Mouse (Mus musculus) forebrain, embryonic 12.5 days (tissue): Measurements from ENCODE around the gene Thrsp. TPM values are rescaled to one million over a fixed set of nuclear protein-coding genes. Genes with fewer than 3 reads are reported as not detected.

Experiments
- ATAC-seq: fragments of 200-750 bp; cut with Nextera tagmentation; 2 replicates; pipeline ENCODE4 v1.8.0; 2017; ENCODE audit warnings: moderate TSS enrichment; ENCODE audit not compliant: low FRiP score
- H3K27ac ChIP-seq: fragments of 300-500 bp; sonication (generic); 2 replicates; pipeline ENCODE4 v1.5.1; 2016; ENCODE audit warnings: mild to moderate bottlenecking
- H3K27me3 ChIP-seq: fragments of 300-500 bp; sonication (generic); 2 replicates; pipeline ENCODE4 v1.6.1; 2016; ENCODE audit warnings: mild to moderate bottlenecking
- H3K36me3 ChIP-seq: fragments of 300-500 bp; sonication (generic); replicated peaks from 2 replicates; pipeline ENCODE4 v1.6.1; 2016; ENCODE audit warnings: mild to moderate bottlenecking
- H3K4me1 ChIP-seq: fragments of 300-500 bp; sonication (generic); 2 replicates; pipeline ENCODE4 v1.6.1; 2016
- H3K4me2 ChIP-seq: fragments of 300-500 bp; sonication (generic); 2 replicates; pipeline ENCODE4 v1.6.1; 2016; ENCODE audit warnings: mild to moderate bottlenecking, moderate library complexity
- H3K4me3 ChIP-seq: fragments of 300-500 bp; sonication (generic); replicated peaks from 2 replicates; pipeline ENCODE4 v1.5.1; 2016; ENCODE audit warnings: mild to moderate bottlenecking
- H3K9ac ChIP-seq: fragments of 300-500 bp; sonication (generic); 2 replicates; pipeline ENCODE4 v1.6.1; 2016; ENCODE audit warnings: mild to moderate bottlenecking
- H3K9me3 ChIP-seq: fragments of 300-500 bp; sonication (generic); 2 replicates; pipeline ENCODE4 v1.6.1; 2016
- WGBS: fragments of 180-500 bp; shearing (Covaris S2); methylation state at CpG from one replicate; pipeline ENCODE4 v1.1.7; 2016; 5-methylcytosine and 5-hydroxymethylcytosine counted together
- polyA plus RNA-seq: library from polyadenylated mRNA; unstranded; fragments of >200 nt; fragmentation: Nextera tagmentation; extraction: Ambion mirVana; gene quantifications from 2 replicates; pipeline ENCODE4 v1.2.1, GENCODE M21; 2016

Gene Thrsp
- polyA plus RNA-seq, 1 experiment from 2014 or later = 0.34 TPM

DNA sequence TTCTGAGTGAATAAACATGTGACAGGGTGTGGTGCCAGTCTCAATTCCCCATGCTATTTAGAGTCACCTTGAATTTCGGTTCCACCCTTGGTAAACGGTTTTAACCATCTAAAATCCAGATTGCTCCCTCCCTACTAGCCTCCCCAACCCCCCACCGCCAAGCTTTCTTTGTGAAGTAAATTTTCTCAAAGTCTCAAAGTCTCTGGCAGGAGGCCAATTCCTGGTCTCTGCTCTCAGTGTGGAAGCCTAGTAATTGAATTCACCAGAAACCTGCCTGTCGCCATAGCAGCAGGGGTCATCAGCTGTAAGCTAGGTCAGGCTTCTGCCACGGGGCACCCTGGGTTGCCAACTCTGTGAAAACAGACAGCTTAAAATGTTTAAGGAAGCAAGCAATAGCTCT is 12.2 kb upstream of the Thrsp start:
- no peaks in the 10 kb centered on the region for H3K9me3 ChIP-seq
- H3K4me1 ChIP-seq = peaks cover 22% of the 10 kb centered on the region
- H3K27ac ChIP-seq = peak overlapping the region; percentile 75
- H3K36me3 ChIP-seq = no peaks in the 10 kb centered on the region
- H3K9ac ChIP-seq = no peak overlapping the region
- peak overlapping the region; percentile 4; the same call in 1 of the 2 replicates for H3K4me2 ChIP-seq
- H3K27me3 ChIP-seq = no peaks in the 10 kb centered on the region
- peak; percentile 90 for ATAC-seq
- no peak overlapping the region for H3K4me3 ChIP-seq
- WGBS = 1% methylated on average over 5 of the region's 5 CpGs

DNA sequence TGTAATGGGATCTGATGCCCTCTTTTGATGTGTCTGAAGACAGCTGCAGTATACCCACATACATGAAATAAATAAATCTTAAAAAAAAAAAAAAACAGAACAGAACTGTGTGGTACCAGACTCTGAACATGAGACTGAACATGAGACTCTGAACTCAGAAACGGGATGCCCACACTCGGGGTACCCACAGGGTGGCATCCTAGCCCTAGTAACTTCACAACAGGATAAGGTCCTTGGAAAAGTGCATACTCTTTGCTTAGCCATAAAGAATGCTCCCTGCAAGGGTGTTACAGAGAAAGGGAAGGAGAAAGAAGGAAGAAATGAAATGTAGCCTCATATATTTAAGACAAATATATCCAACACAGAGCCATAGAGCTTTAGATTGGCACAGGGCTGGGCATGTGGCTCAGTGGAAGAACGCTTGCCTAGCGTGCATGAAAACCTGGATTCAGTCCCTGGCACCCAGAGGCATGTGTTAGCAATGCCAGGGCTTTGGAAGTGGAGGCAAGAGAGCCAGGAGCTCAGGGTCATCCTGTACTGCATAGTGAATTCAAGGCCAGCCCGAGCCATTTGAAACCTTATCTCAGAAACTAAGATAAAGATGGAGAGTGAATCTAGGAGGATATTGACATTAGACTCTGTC is 10.4 kb upstream of the Thrsp start:
- H3K27ac ChIP-seq = no peak overlapping the region
- WGBS = 87% methylated on average over 5 of the region's 5 CpGs
- H3K4me3 ChIP-seq = no peak overlapping the region
- ATAC-seq = no peak
- H3K9ac ChIP-seq = no peak overlapping the region
- H3K9me3 ChIP-seq = no peaks in the 10 kb centered on the region
- H3K27me3 ChIP-seq = no peaks in the 10 kb centered on the region
- H3K4me2 ChIP-seq = no peak overlapping the region
- peaks cover 22% of the 10 kb centered on the region for H3K4me1 ChIP-seq
- H3K36me3 ChIP-seq = no peaks in the 10 kb centered on the region

DNA sequence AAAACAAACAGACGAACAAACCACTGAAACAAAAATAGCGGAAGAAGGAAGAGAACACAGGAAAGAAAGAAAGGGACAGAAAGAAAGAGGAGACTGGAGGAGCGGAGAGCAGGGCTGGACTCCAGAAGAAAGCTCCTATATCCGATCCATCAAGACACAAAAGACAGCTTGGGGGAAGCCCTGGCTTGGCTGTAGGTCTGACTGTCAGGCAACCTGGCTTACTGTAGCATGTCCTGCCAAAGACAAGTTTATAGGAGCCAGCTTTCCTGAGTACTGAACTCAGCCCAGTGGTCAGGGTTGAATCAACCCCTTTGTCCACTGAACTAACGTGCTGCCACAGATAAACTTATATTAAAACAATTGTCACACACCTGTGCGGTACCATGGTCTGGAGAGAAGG is 9.8 kb upstream of the Thrsp start:
- Histone ChIP-seq H3K4me1 (peaks cover 22% of the 10 kb centered on the region), H3K9ac (0 out of 2 replicates have a peak overlapping the region, but pooled peaks have one; percentile 21), H3K9me3 (no peaks in the 10 kb centered on the region), H3K36me3 (no peaks in the 10 kb centered on the region), H3K27me3 (no peaks in the 10 kb centered on the region), H3K27ac (no peak overlapping the region), H3K4me2 (no peak overlapping the region), H3K4me3 (no peak overlapping the region)
- no peak for ATAC-seq
- WGBS = 90% methylated on average over 6 of the region's 6 CpGs

DNA sequence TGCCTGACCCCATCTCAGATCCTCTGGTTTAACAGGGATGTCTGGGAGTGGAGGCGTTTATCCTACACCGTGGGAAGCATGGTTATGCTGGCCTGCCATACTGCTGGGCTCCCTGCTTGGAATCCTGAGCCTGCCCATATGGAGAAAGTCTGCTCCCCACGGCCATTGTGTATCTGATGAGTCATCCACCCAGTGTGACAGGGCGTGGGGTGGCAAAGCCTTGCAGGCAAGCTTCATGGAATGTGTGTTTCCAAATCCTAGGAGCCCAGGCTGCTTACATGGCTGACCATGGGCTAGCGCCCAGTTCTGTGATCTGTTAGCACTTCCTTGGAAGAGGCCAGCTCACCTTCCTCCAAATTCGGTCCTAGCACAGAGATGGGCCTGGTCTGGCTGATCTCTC is 9.0 kb upstream of the Thrsp start:
- Histone ChIP-seq H3K4me3 (no peak overlapping the region), H3K9ac (no peak overlapping the region), H3K9me3 (no peaks in the 10 kb centered on the region), H3K4me1 (peaks cover 19% of the 10 kb centered on the region), H3K4me2 (no peak overlapping the region), H3K27ac (no peak overlapping the region), H3K36me3 (no peaks in the 10 kb centered on the region), H3K27me3 (peaks cover 4% of the 10 kb centered on the region; the same call in 1 of the 2 replicates)
- WGBS = 74% methylated on average over 6 of the region's 6 CpGs
- no peak for ATAC-seq

DNA sequence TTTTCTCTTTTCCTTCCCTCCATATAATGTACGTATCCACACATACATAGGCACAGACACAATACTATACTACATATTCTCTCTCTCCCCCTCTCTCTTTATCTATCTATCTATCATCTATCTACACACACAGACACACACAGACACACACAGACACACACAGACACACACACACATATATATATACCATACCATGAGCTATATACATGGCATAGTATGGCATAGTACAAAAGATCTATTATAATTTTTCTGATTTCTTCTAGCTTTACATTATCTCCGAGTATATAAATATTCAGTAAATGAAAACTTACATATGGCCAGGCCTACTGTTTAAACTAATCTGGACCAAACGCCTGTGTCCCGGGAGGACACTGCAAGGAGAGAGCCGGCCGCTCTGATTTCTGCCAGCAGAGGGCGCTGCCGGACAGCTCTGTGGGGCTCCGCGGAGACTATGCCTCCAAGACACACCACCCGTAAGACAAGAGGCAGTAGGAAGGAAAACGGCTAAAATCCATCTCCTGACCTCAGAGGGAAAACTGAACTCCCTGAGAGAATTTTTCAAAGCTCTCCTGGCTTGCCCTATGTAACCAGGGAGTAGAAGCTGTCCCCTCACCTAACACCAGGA is 7.2 kb upstream of the Thrsp start:
- Histone ChIP-seq H3K36me3 (no peaks in the 10 kb centered on the region), H3K27me3 (peaks cover 4% of the 10 kb centered on the region; the same call in 1 of the 2 replicates), H3K4me3 (no peak overlapping the region), H3K9me3 (no peaks in the 10 kb centered on the region), H3K4me1 (peaks cover 7% of the 10 kb centered on the region), H3K4me2 (no peak overlapping the region), H3K9ac (no peak overlapping the region), H3K27ac (no peak overlapping the region)
- ATAC-seq = peak; percentile 85
- WGBS = 8% methylated on average over 12 of the region's 12 CpGs

DNA sequence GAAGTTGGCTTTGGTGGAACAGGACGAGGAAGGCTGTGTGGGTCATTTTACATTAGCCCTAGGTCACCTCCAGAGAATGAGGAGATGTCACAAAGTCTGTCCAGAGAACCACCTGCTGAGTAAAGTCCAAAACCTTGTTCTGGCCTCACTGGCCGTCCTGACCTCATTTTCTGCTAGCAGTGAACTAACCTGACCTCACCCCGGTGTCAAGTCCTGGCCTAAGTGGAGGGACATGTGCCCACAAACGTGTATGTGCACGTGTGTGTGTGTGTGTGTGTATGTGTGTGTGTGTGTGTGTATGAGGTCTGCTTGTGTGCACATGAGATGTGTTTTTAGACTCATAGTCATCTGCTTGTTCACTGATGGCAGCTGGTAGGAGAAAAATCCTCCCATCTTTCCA is 6.2 kb upstream of the Thrsp start:
- no peaks in the 10 kb centered on the region for H3K36me3 ChIP-seq
- no peak overlapping the region for H3K9ac ChIP-seq
- WGBS = 61% methylated on average over 5 of the region's 5 CpGs
- peaks cover 4% of the 10 kb centered on the region; the same call in 1 of the 2 replicates for H3K27me3 ChIP-seq
- H3K4me2 ChIP-seq = no peak overlapping the region
- H3K9me3 ChIP-seq = no peaks in the 10 kb centered on the region
- no peak overlapping the region for H3K27ac ChIP-seq
- H3K4me1 ChIP-seq = no peaks in the 10 kb centered on the region; the same call in 1 of the 2 replicates
- ATAC-seq = no peak
- H3K4me3 ChIP-seq = no peak overlapping the region

DNA sequence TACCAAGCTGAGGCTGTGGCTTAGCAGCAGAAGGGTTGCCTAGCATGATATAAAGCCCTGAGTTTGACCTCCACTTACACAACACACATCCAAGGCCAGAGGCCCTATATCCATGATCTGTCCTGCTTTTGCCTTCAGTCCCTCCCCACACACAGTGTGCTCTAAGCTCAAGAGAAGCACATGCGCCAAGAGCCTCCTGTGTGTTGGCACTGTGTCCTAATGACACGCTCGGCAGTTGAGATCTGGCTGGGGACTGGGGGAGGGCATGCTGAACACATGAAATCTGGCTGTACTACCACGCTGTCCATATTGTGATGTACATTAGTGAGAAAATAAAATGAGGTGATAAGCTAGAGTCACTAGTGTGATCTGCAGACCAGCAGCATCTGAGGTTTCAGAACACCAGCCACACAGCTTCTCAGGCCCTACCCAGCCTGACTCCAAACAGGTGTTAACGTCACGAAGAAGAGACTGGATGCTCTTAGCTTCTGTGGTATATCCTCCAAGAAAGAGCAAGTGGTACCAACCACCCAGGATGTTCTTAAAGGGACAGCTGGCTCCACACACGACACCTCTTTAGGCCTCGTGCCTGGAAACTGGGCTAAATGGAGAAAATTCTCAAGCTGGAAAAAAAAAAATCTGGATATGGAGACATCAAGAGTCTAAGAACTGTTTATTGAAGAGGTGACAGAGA is 3.6 kb upstream of the Thrsp start:
- Histone ChIP-seq H3K36me3 (no peaks in the 10 kb centered on the region), H3K4me2 (no peak overlapping the region), H3K9me3 (no peaks in the 10 kb centered on the region), H3K9ac (no peak overlapping the region), H3K4me1 (no peaks in the 10 kb centered on the region; the same call in 1 of the 2 replicates), H3K4me3 (no peak overlapping the region), H3K27me3 (peaks cover 4% of the 10 kb centered on the region; the same call in 1 of the 2 replicates), H3K27ac (no peak overlapping the region)
- 88% methylated on average over 8 of the region's 8 CpGs for WGBS
- no peak for ATAC-seq

DNA sequence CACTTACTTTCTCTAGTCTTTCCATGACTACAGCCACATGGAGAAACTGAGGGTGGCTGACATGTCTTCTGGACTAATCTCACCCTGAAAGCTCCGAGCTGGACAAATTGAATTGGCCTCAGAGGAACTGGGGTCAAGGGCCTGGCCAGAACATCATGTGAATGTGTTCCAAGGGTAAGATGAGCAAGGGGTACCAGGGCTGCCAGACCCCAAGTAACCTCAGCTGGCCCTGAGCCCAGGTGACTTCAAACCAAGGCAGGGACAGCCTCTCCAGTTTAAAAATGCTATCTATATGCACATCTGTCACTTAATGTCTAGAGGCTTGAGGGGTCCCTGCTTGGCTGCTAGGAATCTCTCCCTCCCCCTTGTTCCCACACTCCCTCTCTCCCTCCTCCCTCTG is 2.9 kb upstream of the Thrsp start:
- Histone ChIP-seq H3K9me3 (no peaks in the 10 kb centered on the region), H3K27ac (no peak overlapping the region), H3K9ac (no peak overlapping the region), H3K27me3 (peaks cover 4% of the 10 kb centered on the region; the same call in 1 of the 2 replicates), H3K4me1 (no peaks in the 10 kb centered on the region; the same call in 1 of the 2 replicates), H3K4me2 (no peak overlapping the region), H3K36me3 (no peaks in the 10 kb centered on the region), H3K4me3 (no peak overlapping the region)
- no peak for ATAC-seq
- 72% methylated on average over 1 of the region's 1 CpGs for WGBS

DNA sequence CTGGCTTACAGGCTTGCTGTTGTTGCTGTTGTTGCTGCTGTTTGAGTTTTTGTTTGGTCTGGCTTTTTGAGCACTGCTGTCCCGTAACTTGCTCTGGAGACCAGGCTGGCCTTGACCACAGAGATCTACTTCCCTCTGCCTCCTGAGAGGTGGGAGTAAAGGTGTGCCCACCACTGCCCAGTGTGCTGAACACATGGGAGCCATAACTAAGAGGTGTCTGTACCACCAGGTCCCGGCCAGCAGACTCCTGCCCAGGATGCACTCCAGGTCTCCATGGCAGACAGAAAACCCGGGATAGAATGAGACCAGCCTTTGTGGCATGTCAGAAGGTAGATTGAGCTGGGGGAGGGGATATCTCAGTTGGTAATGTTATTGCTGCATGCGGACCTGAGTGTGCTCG is 1.6 kb upstream of the Thrsp start:
- Histone ChIP-seq H3K27me3 (peaks cover 4% of the 10 kb centered on the region; the same call in 1 of the 2 replicates), H3K27ac (no peak overlapping the region), H3K36me3 (no peaks in the 10 kb centered on the region), H3K4me2 (no peak overlapping the region), H3K9ac (no peak overlapping the region), H3K9me3 (no peaks in the 10 kb centered on the region), H3K4me1 (no peaks in the 10 kb centered on the region), H3K4me3 (no peak overlapping the region)
- 90% methylated on average over 5 of the region's 5 CpGs for WGBS
- no peak for ATAC-seq

DNA sequence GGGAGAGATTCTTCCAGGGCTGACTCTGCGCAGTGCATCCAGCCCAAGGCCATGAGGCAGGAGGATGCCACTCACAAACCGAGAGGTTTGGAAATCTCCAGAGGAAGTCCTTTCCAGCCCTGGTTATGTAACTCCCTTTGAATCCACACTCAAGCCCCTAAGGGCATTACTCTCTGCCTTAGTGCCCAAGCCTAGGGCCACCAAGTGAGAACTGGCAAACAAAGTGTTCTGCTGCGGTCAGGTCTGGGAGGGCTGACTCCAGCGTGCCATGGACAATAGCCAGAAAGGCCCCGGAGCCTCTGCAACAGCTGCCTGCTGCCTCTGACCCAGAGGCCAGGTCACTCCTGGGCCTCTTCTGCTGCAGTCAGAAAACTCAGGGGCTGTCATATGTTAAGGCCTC is 1.2 kb upstream of the Thrsp start:
- Histone ChIP-seq H3K4me1 (no peaks in the 10 kb centered on the region), H3K36me3 (no peaks in the 10 kb centered on the region), H3K27ac (no peak overlapping the region), H3K27me3 (peaks cover 4% of the 10 kb centered on the region; the same call in 1 of the 2 replicates), H3K9me3 (no peaks in the 10 kb centered on the region), H3K4me3 (no peak overlapping the region), H3K4me2 (no peak overlapping the region), H3K9ac (no peak overlapping the region)
- no peak for ATAC-seq
- WGBS = 77% methylated on average over 5 of the region's 5 CpGs

DNA sequence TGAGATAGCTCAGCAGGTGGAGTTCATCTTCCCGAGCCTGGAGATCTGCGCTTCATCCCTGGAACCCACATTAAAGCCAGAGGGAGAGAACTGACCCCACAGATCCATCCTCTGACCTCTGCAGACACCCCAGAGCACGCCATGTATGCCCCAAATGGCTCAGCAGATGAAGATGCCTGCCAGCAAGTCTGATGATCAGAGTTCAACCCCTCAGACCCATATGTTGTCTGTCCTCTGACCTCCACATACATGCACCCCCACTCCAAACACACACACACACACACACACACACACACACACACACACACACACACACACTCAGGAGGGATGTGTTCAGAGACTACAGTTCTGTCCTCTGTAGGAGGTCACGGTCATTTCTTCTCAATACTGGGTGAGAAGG is 1.1 kb downstream of the Thrsp start:
- no peaks in the 10 kb centered on the region for H3K4me1 ChIP-seq
- 95% methylated on average over 4 of the region's 4 CpGs for WGBS
- no peak overlapping the region for H3K4me3 ChIP-seq
- H3K27ac ChIP-seq = no peak overlapping the region
- H3K4me2 ChIP-seq = no peak overlapping the region
- H3K9me3 ChIP-seq = no peaks in the 10 kb centered on the region
- H3K36me3 ChIP-seq = peaks cover 11% of the 10 kb centered on the region; the same call in 1 of the 2 replicates
- ATAC-seq = no peak
- H3K27me3 ChIP-seq = no peaks in the 10 kb centered on the region
- no peak overlapping the region for H3K9ac ChIP-seq

DNA sequence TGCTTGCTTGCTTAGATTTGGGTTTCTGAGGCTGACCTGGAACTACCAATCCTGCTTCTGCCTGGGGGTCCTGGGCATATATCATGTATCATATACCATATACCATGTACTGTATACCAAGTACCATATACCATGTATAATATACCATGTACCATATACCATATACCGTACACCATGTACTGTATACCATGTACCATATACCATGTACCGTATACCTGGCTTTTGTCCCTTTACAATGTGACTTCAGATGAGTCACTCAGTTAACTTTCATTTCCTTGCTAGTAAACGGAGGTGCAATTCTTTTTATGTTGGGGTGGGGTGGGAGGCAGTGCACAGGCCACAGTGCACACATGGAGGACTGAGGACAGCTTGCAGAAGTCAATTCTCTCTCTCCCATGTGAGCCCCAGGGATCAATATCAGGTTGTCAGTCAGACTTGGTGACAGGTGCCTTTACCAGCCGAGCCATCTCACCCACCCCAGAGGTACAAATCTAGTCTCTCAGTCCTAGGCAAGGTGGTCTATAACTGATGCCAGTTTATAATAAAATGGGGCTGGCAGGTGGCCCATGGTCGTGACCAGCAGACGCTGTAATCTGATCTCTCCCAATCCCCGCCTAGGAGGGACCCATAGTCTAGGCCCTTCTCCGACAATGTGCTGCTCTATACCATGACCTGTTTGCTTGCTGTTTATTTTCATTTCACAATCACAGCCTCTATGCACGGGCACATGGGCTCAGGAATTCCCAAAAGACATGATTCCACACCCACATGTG is 2.4 kb downstream of the Thrsp start:
- Histone ChIP-seq H3K9me3 (no peaks in the 10 kb centered on the region), H3K4me3 (no peak overlapping the region), H3K27me3 (no peaks in the 10 kb centered on the region), H3K4me2 (no peak overlapping the region), H3K36me3 (peaks cover 24% of the 10 kb centered on the region), H3K4me1 (no peaks in the 10 kb centered on the region), H3K9ac (no peak overlapping the region), H3K27ac (no peak overlapping the region)
- 62% methylated on average over 9 of the region's 9 CpGs for WGBS
- ATAC-seq = 0 out of 2 replicates have a peak, but pooled peaks have one; percentile 36
